Mouse (Mus musculus): ENCODE data around the gene Rpl12.

DNA sequence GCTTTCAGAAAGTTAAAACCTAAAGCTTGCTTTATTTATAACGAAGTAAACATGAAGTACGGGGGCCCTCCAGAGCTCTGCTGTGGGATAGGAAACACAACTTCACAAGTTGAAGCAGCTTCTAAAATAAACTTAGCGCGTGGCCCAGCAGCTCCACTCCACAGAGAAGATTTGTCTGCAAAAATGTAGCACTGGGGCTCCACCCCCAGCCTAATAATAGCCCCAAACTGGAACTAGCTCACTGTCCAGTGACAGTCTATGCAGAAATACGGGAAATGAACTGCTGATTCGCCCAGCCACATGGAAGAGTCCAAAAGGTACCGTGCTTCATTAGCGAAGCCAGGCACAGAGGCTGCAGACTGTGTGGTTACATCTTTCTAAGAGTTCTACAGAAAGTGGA, 8.0 kb downstream of the Rpl12 start:
- no peak for TF ChIP-seq CTCF (IDR thresholded peaks at IDR 0.05; ENCODE audit: extremely low read depth, insufficient read depth, low read length)
- TF ChIP-seq POLR2A (IDR thresholded peaks at IDR 0.05; ENCODE audit: extremely low read depth, insufficient read depth, low read length) = 0 out of 2 replicates have a peak, but pooled peaks have one; percentile 32
